Mouse (Mus musculus) lung, adult 2 months (tissue): ENCODE data around the gene Nlk.
"Not testable (repeated sequence)": the region's sequence is repeated elsewhere in the genome, so short reads cannot be mapped to it uniquely, and the experiment has no call there.

Experiments
- CTCF ChIP-seq: fragments of 200-500 bp; IDR thresholded peaks from 2 replicates; pipeline ENCODE4 v1.5.1; 2011; ENCODE audit warnings: mild to moderate bottlenecking, low read length, control low read depth; ENCODE audit not compliant: insufficient read depth
- POLR2A ChIP-seq: fragments of 200-500 bp; IDR thresholded peaks from 2 replicates; pipeline ENCODE4 v1.6.1; 2011; ENCODE audit warnings: low read depth, mild to moderate bottlenecking, control low read depth, low read length, borderline replicate concordance; ENCODE audit errors: extremely low read depth

- TF ChIP-seq CTCF, POLR2A: not testable (repeated sequence)
These were observed 165.7 kb downstream of the Nlk start for GRCm38 (mm10) chr11:78531515-78531914.
